Mouse (Mus musculus) adrenal gland, adult 18-20 months (tissue): ENCODE data around the gene Hspe1. TPM values are rescaled to one million over a fixed set of nuclear protein-coding genes. Genes with fewer than 3 reads are reported as not detected.
"Not testable (repeated sequence)": the region's sequence is repeated elsewhere in the genome, so short reads cannot be mapped to it uniquely, and the experiment has no call there.

ENCODE experiments used
- DNase-seq, 2 experiments: peaks; one replicate each; pipeline ENCODE4 v3.0.0; 2021 to 2022; ENCODE audit warnings: low spot score in 2 of 2
- total RNA-seq, 2 experiments: library from RNA; stranded (reverse); gene quantifications; 1 replicate in 1 of 2; 2 replicates in 1 of 2; pipeline ENCODE4 v1.2.3; 2021

The Hspe1 gene
- total RNA-seq, 2 experiments from 2014 or later: 720 to 924 TPM

- DNase-seq: no peak
Observed at GRCm38 (mm10) chr1:55079677-55080076, 8.3 kb upstream of the Hspe1 start.

GRCm38 (mm10) chr1:55082106-55082505 lies 5.8 kb upstream of the Hspe1 start:
- DNase-seq: no peak

- DNase-seq: no peak
Observed at GRCm38 (mm10) chr1:55085781-55086366, 2.1 kb upstream of the Hspe1 start.

GRCm38 (mm10) chr1:55086868-55087400 lies 998 bp upstream of the Hspe1 start:
- peak in 1 of 2 experiments; percentile 34 for DNase-seq

- DNase-seq: no peak
Observed at GRCm38 (mm10) chr1:55087401-55087904, 479 bp upstream of the Hspe1 start.

- DNase-seq: no peak
Observed at GRCm38 (mm10) chr1:55088611-55089497, 922 bp downstream of the Hspe1 start.

- no peak for DNase-seq
Observed at GRCm38 (mm10) chr1:55089498-55090064, 1.6 kb downstream of the Hspe1 start.

GRCm38 (mm10) chr1:55092056-55092455 lies 4.1 kb downstream of the Hspe1 start:
- no peak for DNase-seq

GRCm38 (mm10) chr1:55092469-55092868 lies 4.5 kb downstream of the Hspe1 start:
- no peak for DNase-seq

- DNase-seq: no peak
Observed at GRCm38 (mm10) chr1:55106919-55107585, 19.1 kb downstream of the Hspe1 start.

GRCm38 (mm10) chr1:55107644-55108043 lies 19.7 kb downstream of the Hspe1 start:
- no peak for DNase-seq

GRCm38 (mm10) chr1:55108473-55108872 lies 20.5 kb downstream of the Hspe1 start:
- no peak for DNase-seq

- DNase-seq: no peak
Observed at GRCm38 (mm10) chr1:55109066-55109766, 21.3 kb downstream of the Hspe1 start.

- DNase-seq: no peak
Observed at GRCm38 (mm10) chr1:55123046-55123445, 35.1 kb downstream of the Hspe1 start.

- no peak for DNase-seq
Observed at GRCm38 (mm10) chr1:55123561-55123960, 35.6 kb downstream of the Hspe1 start.

- DNase-seq: not testable (repeated sequence)
Observed at GRCm38 (mm10) chr1:55124136-55124535, 36.2 kb downstream of the Hspe1 start.

GRCm38 (mm10) chr1:55129716-55130115 lies 41.8 kb downstream of the Hspe1 start:
- DNase-seq: no peak

GRCm38 (mm10) chr1:55130190-55130916 lies 42.4 kb downstream of the Hspe1 start:
- DNase-seq: no peak

- DNase-seq: peak; percentile 96
Observed at GRCm38 (mm10) chr1:55130943-55131401, 43.0 kb downstream of the Hspe1 start, which contains the start of gene Mob4. Gene Mob4, plus strand, starts transcription at chr1:55131231.
